9 mouse cellular contexts compared by ENCODE assay signal in genomic region chr6:94524335-94524734, GRCm38 (mm10). TPM values are rescaled to one million over a fixed set of nuclear protein-coding genes. Genes with fewer than 3 reads are reported as not detected.
DNase-seq lines count a peak whose midpoint lies in the region; ATAC-seq and TF ChIP-seq lines count a peak whose summit lies in the region.
"Had no signal": no experiment of that assay in that cellular context is flagged by ENCODE, and none has a peak within 500 bp of the region (broad histone marks: within the 10 kb centered on the region; RNA-seq: fewer than 3 reads in every experiment).

No protein-coding gene starts in this region.

- peak; percentile 44 to 63 for DNase-seq in heart, postnatal 10 days
- peak; percentile 19 to 21 for DNase-seq in spleen, adult 2 months (ENCODE audit: low read depth in 1 of 2, low spot score in 2 of 2)
- DNase-seq in spleen, adult 12 weeks (ENCODE audit: low spot score): no peak
- DNase-seq in thymus, postnatal 25 days: peak; percentile 22
- no peak for DNase-seq in kidney, adult 8-10 months

- TF ChIP-seq CTCF in spleen, adult 2 months (IDR thresholded peaks at IDR 0.05; ENCODE audit: extremely low read depth, insufficient read depth, insufficient read length, insufficient replicate concordance): no peak

- ATAC-seq in heart, embryonic 11.5 days (replicated peaks; ENCODE audit: insufficient number of reproducible peaks, low FRiP score, low TSS enrichment): no peak
- ATAC-seq in embryonic facial prominence, embryonic 13.5 days (ENCODE audit: insufficient number of reproducible peaks, insufficient read depth, low FRiP score, low TSS enrichment, low read depth): no peak
- no peak for ATAC-seq in activated CD4-positive, CD25-positive, alpha-beta regulatory T cell, adult 4 months

- no peak for TF ChIP-seq POLR2A in spleen, adult 2 months (IDR thresholded peaks at IDR 0.05; ENCODE audit: low read depth, low read length)

- no peaks in the 10 kb centered on the region for H3K36me3 ChIP-seq in heart, embryonic 11.5 days (ENCODE audit: control insufficient read depth, insufficient read depth, low read length)
- H3K36me3 ChIP-seq in spleen, adult 2 months (ENCODE audit: control insufficient read depth, insufficient read depth, low read length): no peaks in the 10 kb centered on the region
- H3K36me3 ChIP-seq in embryonic facial prominence, embryonic 13.5 days: no peaks in the 10 kb centered on the region

- no peaks in the 10 kb centered on the region for H3K9me3 ChIP-seq in heart, embryonic 11.5 days (replicated peaks; ENCODE audit: control insufficient read depth, low read length)
- H3K9me3 ChIP-seq in embryonic facial prominence, embryonic 13.5 days: no peaks in the 10 kb centered on the region

- WGBS in heart, embryonic 11.5 days (ENCODE audit: insufficient replicate concordance): 22% methylated on average over 2 of the region's 2 CpGs
- 32% methylated on average over 2 of the region's 2 CpGs for WGBS in spleen, adult 2 months
- 25% methylated on average over 2 of the region's 2 CpGs for WGBS in embryonic facial prominence, embryonic 13.5 days

- H3K4me3 ChIP-seq in heart, embryonic 11.5 days (ENCODE audit: low read depth, low read length): no peak overlapping the region
- H3K4me3 ChIP-seq in spleen, adult 2 months (ENCODE audit: extremely low read depth, insufficient read depth, insufficient read length): no peak overlapping the region
- no peak overlapping the region for H3K4me3 ChIP-seq in embryonic facial prominence, embryonic 13.5 days

- H3K9ac ChIP-seq in heart, embryonic 11.5 days (ENCODE audit: low read depth, low read length): no peak overlapping the region
- H3K9ac ChIP-seq in embryonic facial prominence, embryonic 13.5 days: no peak overlapping the region

- intact Hi-C loops in heart, postnatal 10 days (cut with DNase I): loop anchor here (2.0 kb wide), 1 partner anchor 462 kb away; no protein-coding TSS in a partner anchor

- H3K27me3 ChIP-seq in heart, embryonic 11.5 days (ENCODE audit: control insufficient read depth, insufficient read depth, low read length): no peaks in the 10 kb centered on the region
- H3K27me3 ChIP-seq in spleen, adult 2 months (ENCODE audit: control insufficient read depth, insufficient read depth, low read length): no peaks in the 10 kb centered on the region
- H3K27me3 ChIP-seq in embryonic facial prominence, embryonic 13.5 days: no peaks in the 10 kb centered on the region

- no peak overlapping the region for H3K27ac ChIP-seq in heart, embryonic 11.5 days (ENCODE audit: low read depth, low read length)
- no peak overlapping the region for H3K27ac ChIP-seq in spleen, adult 2 months (ENCODE audit: insufficient read depth, low read length)
- peak overlapping the region; percentile 66; the same call in 1 of the 2 replicates for H3K27ac ChIP-seq in embryonic facial prominence, embryonic 13.5 days
- H3K27ac ChIP-seq: macrophage had no signal

- H3K4me2 ChIP-seq in heart, embryonic 11.5 days: no peak overlapping the region
- no peak overlapping the region for H3K4me2 ChIP-seq in embryonic facial prominence, embryonic 13.5 days

- no peaks in the 10 kb centered on the region for H3K4me1 ChIP-seq in heart, embryonic 11.5 days (ENCODE audit: control insufficient read depth, insufficient read depth, low read length)
- H3K4me1 ChIP-seq in spleen, adult 2 months (ENCODE audit: control insufficient read depth, insufficient read depth, insufficient read length): no peaks in the 10 kb centered on the region
- H3K4me1 ChIP-seq in embryonic facial prominence, embryonic 13.5 days: peaks cover 4% of the 10 kb centered on the region; the same call in 1 of the 2 replicates

RNA-seq across cellular contexts. Expression of gene Slc25a26, which starts 24.2 kb away (rescaled TPM):
- total RNA-seq in heart, postnatal 10 days (2021): 10 to 100 TPM; 10.6 to 13.9 TPM
- polyA plus RNA-seq in heart, embryonic 11.5 days (2014; fragmentation: Nextera tagmentation; extraction: Ambion mirVana): 10.7 TPM in 2 replicates
- 4.8 and 7.6 TPM in 2 replicates for polyA plus RNA-seq in spleen, adult 2 months (2012; rRNA removed)
- 8.1 and 8.7 TPM in 2 replicates for polyA plus RNA-seq in embryonic facial prominence, embryonic 13.5 days (2015; fragmentation: Nextera tagmentation; extraction: Ambion mirVana)
- polyA plus RNA-seq in activated CD4-positive, CD25-positive, alpha-beta regulatory T cell, adult 4 months (2017; shearing (Covaris generic)): 1 to 10 TPM; 2.6 to 3.8 TPM

Comparison
In these comparisons a context has a peak if more than half of its experiments do, and no peak if none do; other contexts are left out.
1. DNase-seq: peak in heart, postnatal 10 days (2 of 2), spleen, adult 2 months (2 of 2) and thymus, postnatal 25 days (single experiment); none in spleen, adult 12 weeks (single experiment) and kidney, adult 8-10 months (0 of 2).